Mouse (Mus musculus): ENCODE measurements around the gene Mgat5.

DNA sequence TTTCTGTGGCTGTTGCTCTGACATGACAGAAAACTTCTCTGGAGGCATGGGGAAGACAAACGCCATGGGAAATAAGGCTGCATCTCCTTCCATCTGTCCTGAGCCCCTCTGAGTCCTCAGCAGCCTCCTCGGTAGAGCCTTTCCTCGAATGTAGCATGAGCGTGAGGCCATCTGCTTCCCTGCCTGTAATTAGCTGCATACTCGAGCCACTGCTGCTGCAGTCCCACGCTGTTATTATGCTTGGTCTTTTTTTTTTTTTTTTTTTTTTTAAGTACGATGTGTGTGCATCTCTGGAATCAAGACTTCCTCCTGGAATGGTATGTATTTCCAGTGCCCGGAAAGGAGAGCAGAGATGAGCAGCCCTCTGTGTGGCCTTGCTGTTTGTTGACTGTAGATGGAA, 36.6 kb upstream of the Mgat5 start:
- TF ChIP-seq TAL1 (IDR thresholded peaks at IDR 0.05; ENCODE audit: low read length) (no peak), GATA1 (IDR thresholded peaks at IDR 0.05; ENCODE audit: low read length) (no peak)

Data from erythroblast, embryonic 14.5 days (primary cell).